Mouse (Mus musculus) retina, adult 2 months (tissue): ENCODE results near the gene Lmf2.

ENCODE experiments used
- DNase-seq: peaks from one replicate; pipeline ENCODE4 v3.0.0-alpha.2; 2012; ENCODE audit warnings: low read depth, low spot score

The Lmf2 gene

DNA sequence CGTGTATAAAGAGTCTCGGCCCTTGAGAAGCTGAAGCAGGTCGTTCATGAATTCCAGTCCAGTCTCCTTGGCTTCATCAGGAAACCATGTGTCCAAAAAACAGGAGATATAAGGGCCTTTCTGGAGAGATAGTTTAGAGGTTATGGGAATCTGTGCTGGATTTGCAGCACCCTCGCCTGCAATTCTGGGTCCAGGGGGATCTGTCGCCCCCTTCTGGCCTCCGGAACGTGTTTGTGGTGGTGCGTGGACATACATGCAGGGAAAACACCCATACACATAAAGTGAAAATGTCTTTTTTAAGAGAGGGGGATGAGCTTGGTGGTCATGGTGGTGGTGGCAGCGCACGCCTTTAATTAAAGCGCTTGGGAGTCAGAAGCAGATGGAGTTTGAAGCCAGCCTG lies 39.3 kb downstream of the Lmf2 start:
- DNase-seq = no peak

DNA sequence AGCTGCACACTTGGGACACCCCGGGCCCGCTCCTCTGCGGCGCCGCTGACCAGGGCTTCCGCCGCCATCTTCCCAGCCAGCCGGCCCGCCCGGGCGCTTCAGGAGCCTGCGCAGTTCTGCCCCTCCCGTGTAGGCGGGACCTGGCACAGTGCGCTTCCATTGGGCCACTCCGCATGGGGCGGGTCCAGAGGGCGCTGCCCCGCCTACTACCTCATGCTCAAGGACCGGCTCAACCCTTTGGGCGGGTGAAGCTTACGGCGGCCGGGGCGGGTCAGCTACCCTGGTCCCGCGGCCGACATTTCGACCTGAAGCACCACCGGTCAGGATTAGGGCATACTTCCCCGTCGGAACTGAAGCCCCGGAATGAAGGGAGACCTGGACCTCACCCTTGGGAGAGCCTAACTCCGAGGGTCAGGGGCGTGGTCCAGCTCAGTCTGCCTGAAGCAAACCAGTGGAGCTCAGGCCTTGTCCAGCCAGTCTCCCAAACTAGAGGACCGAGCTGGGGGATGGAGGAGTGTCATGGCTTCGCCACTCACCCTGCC lies 40.2 kb downstream of the Lmf2 start, which contains the start of gene Sbf1:
Sbf1 (minus strand) TSS at position 122 of the 542 bp plus-strand sequence.
- DNase-seq = peak; percentile 91

DNA sequence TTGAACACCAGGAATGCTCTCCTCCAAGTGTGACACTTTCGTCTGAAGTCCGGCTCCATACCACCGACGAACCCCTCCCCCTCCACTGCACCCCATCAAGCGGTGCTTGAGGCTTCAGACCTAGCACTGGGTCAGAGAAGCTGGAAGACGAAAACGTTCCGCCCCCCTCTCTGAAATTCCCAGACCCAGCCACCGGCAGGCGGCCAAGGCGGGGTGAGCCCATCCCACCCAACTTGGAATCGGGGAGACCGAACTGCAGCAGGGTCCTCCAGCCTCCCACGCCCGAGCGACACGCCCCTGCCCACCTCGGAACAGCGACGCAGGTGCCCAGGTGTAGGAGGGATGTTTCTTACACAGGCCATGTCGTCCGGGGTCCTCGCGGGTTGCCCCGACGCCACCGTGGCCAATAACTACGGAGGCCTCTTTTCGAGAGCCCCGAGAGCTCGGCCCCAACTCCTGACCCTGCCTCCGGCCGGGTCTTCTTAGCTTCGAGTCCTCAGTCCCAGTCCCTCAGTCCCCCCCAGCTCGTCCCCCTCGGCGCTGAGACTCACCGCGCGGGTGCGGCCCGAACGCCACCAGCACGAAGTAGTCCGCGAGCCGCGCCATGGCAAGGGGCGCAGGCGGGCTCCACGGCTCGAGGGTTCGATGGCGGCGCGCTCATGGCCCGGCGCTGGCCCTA lies 40.8 kb downstream of the Lmf2 start:
- no peak for DNase-seq

DNA sequence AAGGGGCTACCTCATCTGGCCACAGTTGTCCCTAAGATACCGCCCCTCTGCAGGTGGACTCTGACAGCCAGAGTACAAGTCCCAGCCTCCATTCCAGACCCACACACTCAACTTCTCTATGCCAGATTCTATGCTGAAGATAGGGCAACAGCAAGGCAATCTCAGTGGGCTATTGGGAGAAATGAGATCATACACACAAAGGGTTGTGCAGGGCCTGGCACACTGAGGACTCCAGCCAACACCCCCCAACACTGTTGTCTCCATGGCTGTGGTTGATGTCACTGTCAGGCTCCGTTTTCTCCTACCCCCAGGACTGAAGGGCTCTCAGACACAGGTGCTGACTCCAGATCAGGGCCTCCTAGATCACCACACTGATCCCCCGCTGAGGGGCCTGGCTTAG lies 41.4 kb downstream of the Lmf2 start:
- no peak for DNase-seq

DNA sequence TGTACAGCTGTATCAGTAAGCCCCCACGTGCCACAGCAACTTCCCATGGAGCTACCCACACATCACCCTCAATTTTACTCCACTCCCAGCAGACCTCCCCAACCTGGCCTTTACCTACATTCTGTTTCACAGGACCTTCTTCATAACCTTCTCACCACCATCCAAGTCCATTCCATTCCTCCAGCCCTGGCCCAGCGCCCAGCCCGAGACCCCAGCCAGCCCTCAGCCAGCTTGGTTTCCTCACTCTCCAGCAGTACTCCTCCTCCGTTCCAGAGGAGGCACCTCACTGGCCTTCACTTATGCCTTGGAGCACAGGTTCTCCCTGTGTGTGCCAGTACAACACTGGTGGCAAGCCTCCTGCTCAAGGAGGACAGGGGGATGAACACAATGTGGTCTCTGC lies 42.1 kb downstream of the Lmf2 start:
- DNase-seq = no peak

DNA sequence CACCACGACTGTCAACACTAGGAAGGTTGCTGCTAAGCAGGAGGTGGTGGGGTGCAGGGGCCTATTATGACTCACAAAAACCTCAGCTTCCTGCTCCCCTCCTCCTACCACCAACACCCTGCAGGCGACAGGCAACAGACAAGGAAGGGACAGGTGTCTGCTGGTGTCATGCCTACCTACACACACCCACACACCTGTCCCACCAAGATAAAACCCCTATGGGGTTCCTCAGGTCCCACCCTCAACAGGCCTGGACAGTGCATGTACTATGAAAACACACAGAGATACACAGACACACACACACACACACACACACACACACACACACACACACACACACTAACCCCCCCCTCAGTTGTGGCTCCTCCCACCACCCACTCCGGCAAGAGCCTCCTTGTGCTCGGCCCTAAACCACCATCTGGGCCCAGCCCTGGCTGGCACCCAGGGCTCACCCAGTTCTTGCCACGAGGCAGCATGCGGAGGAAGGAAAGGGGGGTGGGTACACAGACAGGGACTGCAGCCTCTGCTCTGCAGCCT lies 45.4 kb downstream of the Lmf2 start:
- DNase-seq = no peak

DNA sequence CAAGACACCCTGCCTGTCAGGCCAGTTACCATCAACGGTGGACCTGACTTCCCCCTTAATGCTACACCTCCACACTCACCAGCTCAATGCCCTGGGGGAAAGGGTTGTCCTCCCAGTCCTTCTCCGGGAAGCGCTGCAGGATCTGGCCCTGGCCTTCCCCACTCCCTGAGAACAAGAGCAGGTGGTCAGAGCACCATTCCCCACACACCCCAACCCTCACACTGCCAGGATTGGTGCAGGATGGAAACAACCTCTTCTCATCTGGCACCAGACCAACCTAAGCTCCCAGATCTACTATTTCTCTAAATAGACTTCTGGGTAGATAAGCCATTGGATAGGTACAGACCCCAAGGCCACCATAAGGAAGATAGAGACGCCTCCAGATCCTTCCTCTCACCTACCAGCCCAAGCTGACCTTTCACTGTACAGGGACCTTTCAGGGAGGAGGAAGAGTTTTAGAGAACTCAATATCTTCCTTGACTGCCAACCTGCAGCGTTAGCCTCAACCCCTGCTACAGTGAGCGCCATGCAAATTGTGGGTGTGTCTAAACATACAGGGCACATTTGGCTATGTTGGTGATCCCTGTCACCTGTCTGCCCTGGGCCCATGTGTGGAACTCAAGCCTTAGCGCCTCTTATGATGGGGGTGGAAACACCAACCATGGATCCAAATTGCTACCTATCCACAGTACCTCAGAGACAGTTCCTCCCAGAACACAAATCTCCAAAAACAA lies 46.9 kb downstream of the Lmf2 start:
- no peak for DNase-seq

DNA sequence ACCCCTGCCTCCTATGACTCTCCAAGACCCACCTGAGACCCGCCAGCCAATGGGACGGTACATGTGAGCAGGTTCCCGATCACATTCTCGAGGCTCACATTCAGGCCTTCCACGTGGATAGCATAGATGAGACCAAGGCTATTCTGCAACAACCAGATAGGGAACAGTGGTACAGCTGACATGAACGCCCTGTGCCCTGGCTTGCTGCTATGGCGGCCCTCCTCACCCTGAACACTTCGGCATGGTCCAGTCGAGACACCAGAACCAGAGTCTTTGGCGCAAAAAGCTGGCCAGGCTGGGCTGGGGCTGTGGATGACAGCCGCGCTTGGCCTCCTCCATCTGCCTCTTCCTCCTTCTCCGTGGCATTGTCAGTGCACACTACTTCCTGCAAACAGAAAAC lies 48.0 kb downstream of the Lmf2 start:
- no peak for DNase-seq

DNA sequence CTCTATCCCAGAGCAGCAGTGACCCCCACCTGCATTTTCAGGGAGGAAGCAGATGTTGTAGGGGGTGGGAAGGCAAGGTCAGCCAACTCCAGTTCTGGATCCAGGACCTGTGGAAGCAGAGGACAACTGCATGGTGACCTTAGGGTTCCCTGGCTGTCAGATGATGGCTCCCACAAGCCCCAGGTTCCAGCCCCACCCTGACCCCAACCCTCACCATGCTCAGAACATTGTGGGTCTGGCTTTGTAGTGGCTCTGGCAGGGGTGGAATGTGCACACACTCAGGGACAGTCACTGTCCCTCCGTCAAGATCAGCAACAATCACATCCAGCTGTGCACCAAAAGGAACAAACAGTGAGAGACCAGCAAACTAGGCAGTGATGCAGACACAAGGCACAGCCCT lies 49.5 kb downstream of the Lmf2 start:
- no peak for DNase-seq
